Mouse (Mus musculus): ENCODE data around the gene Calcb. TPM values are rescaled to one million over a fixed set of nuclear protein-coding genes. Genes with fewer than 3 reads are reported as not detected.
"Not testable (repeated sequence)": the region's sequence is repeated elsewhere in the genome, so short reads cannot be mapped to it uniquely, and the experiment has no call there.

Gene Calcb
- polyA plus RNA-seq, 1 experiment from 2014 or later = not detected

DNA sequence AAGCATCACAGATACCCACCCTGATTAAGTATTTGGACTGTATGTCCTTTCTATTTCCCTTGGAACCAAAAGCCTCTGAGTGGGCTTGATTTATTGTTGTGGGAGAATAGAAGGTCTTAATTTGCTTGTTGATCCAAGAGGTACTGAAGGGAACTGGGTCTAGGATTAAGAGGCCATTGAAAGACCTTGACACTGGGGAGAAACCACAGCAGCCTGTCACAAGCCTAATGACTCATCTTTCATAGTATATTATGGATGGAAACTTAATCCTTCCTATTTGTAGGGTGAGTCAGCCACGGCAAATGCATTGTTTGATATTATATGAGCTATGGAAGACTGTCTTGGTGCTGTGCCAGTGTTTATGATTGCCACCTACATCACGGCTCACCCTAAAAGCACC lies 8.0 kb upstream of the Calcb start:
- H3K27ac ChIP-seq (ENCODE audit: low read depth) = no peak overlapping the region
- WGBS (ENCODE audit: insufficient replicate concordance) = 68% methylated on average over 2 of the region's 2 CpGs
- TF ChIP-seq EP300 (IDR thresholded peaks at IDR 0.05; ENCODE audit: low read depth) (no peak), CTCF (IDR thresholded peaks at IDR 0.05; ENCODE audit: low read depth) (no peak)
- H3K36me3 ChIP-seq (replicated peaks; ENCODE audit: insufficient read depth, low read length) = no peaks in the 10 kb centered on the region
- no peaks in the 10 kb centered on the region for H3K27me3 ChIP-seq (ENCODE audit: insufficient read depth, low read length)
- no peak overlapping the region for H3K9ac ChIP-seq (replicated peaks)
- H3K4me2 ChIP-seq (ENCODE audit: low read depth, low read length) = no peak overlapping the region
- H3K9me3 ChIP-seq (ENCODE audit: low read length) = no peaks in the 10 kb centered on the region
- ATAC-seq (no peak), DNase-seq (no peak)
- no peak overlapping the region for H3K4me3 ChIP-seq (ENCODE audit: low read depth, low read length)
- no peaks in the 10 kb centered on the region for H3K4me1 ChIP-seq (ENCODE audit: insufficient read depth)

DNA sequence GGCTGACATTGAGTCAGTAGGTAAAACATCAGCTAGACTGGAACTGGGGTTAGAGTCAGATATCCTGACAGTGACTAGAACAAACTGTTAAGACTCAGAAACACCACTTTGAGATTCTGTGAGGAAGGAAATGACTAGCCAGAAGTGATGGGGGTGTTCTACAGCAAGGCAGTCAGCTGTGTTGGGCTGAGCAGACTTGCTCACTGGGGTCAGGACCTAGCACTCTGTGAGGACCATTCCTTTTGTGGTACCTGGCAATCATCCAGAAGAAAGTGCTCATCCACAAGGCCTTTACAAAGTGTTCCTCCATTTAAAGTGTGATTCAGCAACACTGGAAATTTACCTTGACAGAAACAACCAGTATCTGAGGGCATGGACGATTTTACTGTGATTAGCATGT lies 5.9 kb upstream of the Calcb start:
- Histone ChIP-seq H3K4me1 (ENCODE audit: insufficient read depth) (no peaks in the 10 kb centered on the region), H3K4me2 (ENCODE audit: low read depth, low read length) (no peak overlapping the region), H3K4me3 (ENCODE audit: low read depth, low read length) (no peak overlapping the region), H3K36me3 (replicated peaks; ENCODE audit: insufficient read depth, low read length) (no peaks in the 10 kb centered on the region), H3K9me3 (ENCODE audit: low read length) (no peaks in the 10 kb centered on the region), H3K27ac (ENCODE audit: low read depth) (no peak overlapping the region), H3K27me3 (ENCODE audit: insufficient read depth, low read length) (0 out of 2 replicates have a peak, but pooled peaks cover 10% of the 10 kb centered on the region), H3K9ac (replicated peaks) (no peak overlapping the region)
- 42% methylated on average over 1 of the region's 1 CpGs for WGBS (ENCODE audit: insufficient replicate concordance)
- no peak for ATAC-seq
- TF ChIP-seq CTCF (IDR thresholded peaks at IDR 0.05; ENCODE audit: low read depth) = no peak
- no peak for TF ChIP-seq EP300 (IDR thresholded peaks at IDR 0.05; ENCODE audit: low read depth)
- no peak for DNase-seq

DNA sequence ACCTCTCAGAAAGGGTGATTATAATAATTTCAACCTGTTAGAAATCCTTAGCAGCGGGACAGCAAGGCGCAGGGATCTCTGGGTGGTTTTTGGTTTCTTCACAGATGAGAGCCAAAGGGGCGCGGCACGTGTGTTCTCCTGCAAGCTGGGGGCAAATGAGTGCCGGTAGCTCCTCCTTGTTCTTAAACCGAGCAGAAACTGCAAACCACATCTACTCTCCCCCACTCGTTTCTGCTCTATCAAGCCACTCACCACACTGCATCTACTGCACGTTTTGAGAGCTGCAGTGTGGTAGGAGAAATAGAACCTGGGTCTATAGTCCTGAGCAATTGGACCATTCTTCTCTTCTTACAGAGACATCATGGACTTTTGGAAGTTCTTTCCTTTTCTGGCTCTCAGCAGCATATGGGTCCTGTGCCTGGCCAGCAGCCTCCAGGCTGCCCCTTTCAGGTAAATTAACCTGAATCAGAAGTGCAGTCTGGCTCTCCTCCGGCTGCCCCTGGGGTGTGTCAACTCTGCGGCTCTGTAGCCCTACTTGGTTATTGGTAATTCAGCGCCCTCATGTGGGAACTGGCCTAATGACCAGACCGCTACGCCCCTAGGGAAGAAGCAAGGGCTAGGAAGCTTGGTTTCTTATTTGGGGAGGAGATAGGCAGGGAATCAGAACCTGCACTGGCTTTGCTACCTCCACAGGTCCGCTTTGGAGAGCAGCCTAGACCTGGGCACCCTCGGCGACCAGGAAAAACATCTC lies 1.1 kb downstream of the Calcb start:
- TF ChIP-seq CTCF (IDR thresholded peaks at IDR 0.05; ENCODE audit: low read depth) = peak; percentile 57
- no peak for TF ChIP-seq EP300 (IDR thresholded peaks at IDR 0.05; ENCODE audit: low read depth)
- Histone ChIP-seq H3K9me3 (ENCODE audit: low read length) (no peaks in the 10 kb centered on the region), H3K4me2 (ENCODE audit: low read depth, low read length) (no peak overlapping the region), H3K9ac (replicated peaks) (no peak overlapping the region), H3K27me3 (ENCODE audit: insufficient read depth, low read length) (peaks cover 33% of the 10 kb centered on the region), H3K27ac (ENCODE audit: low read depth) (no peak overlapping the region), H3K36me3 (replicated peaks; ENCODE audit: insufficient read depth, low read length) (no peaks in the 10 kb centered on the region), H3K4me1 (ENCODE audit: insufficient read depth) (no peaks in the 10 kb centered on the region), H3K4me3 (ENCODE audit: low read depth, low read length) (no peak overlapping the region)
- ATAC-seq = no peak
- DNase-seq = peak; percentile 33
- 5% methylated on average over 17 of the region's 17 CpGs for WGBS (ENCODE audit: insufficient replicate concordance)

DNA sequence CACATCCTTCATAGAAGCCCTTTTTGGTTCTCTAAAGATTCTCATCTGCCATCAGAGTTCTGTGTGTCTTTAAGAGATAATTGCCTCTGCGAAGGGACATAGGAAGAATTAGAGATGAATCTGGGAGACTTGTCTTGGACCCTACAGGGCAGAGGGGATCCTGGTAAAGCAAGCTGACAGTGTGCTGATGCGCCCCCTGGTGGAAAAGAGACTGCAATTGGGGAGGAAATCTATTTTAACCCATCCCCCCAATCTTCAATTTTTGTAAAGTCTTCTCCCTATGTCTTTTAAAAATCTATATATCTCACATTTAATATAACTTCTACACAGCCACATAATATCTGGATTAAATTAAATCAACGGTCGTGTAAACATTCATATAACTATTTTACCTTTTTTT lies 11.3 kb downstream of the Calcb start:
- H3K9me3 ChIP-seq (ENCODE audit: low read length); H3K36me3 ChIP-seq (replicated peaks; ENCODE audit: insufficient read depth, low read length); H3K4me2 ChIP-seq (ENCODE audit: low read depth, low read length); DNase-seq; H3K4me3 ChIP-seq (ENCODE audit: low read depth, low read length); H3K27ac ChIP-seq (ENCODE audit: low read depth); H3K9ac ChIP-seq (replicated peaks); H3K4me1 ChIP-seq (ENCODE audit: insufficient read depth); ATAC-seq; H3K27me3 ChIP-seq (ENCODE audit: insufficient read depth, low read length): not testable (repeated sequence)
- TF ChIP-seq CTCF (IDR thresholded peaks at IDR 0.05; ENCODE audit: low read depth) = peak; percentile 46
- WGBS (ENCODE audit: insufficient replicate concordance) = 51% methylated on average over 4 of the region's 4 CpGs

- Histone ChIP-seq H3K9me3 (ENCODE audit: low read length) (no peaks in the 10 kb centered on the region), H3K27me3 (ENCODE audit: insufficient read depth, low read length) (no peaks in the 10 kb centered on the region), H3K27ac (ENCODE audit: low read depth) (no peak overlapping the region), H3K4me2 (ENCODE audit: low read depth, low read length) (no peak overlapping the region), H3K4me3 (ENCODE audit: low read depth, low read length) (no peak overlapping the region), H3K4me1 (ENCODE audit: insufficient read depth) (0 out of 2 replicates have a peak, but pooled peaks cover 2% of the 10 kb centered on the region), H3K9ac (replicated peaks) (no peak overlapping the region), H3K36me3 (replicated peaks; ENCODE audit: insufficient read depth, low read length) (no peaks in the 10 kb centered on the region)
- 68% methylated on average over 6 of the region's 6 CpGs for WGBS (ENCODE audit: insufficient replicate concordance)
- ATAC-seq = no peak
- no peak for TF ChIP-seq EP300 (IDR thresholded peaks at IDR 0.05; ENCODE audit: low read depth)
- no peak for TF ChIP-seq CTCF (IDR thresholded peaks at IDR 0.05; ENCODE audit: low read depth)
- no peak for DNase-seq
These were observed 12.7 kb downstream of the Calcb start for GRCm38 (mm10) chr7:114731175-114731574.

DNA sequence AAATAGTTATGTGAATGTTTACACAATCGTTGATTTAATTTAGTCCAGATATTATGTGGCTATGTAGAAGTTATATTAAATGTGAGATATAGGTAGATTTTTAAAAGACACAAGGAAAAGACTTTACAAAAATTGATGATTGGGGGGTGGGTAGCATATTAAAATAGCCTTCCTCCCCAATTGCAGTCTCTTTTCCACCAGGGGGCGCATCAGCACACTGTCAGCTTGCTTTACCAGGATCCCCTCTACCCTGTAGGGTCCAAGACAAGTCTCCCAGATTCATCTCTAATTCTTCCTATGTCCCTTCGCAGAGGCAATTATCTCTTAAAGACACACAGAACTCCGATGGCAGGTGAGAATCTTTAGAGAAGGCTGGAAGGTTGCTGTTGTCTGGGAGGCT lies 13.3 kb downstream of the Calcb start:
- TF ChIP-seq CTCF (IDR thresholded peaks at IDR 0.05; ENCODE audit: low read depth) = peak; percentile 56

More for the DNA sequence above, 13.3 kb downstream of the Calcb start:
- not testable (repeated sequence) for ATAC-seq; H3K4me3 ChIP-seq (ENCODE audit: low read depth, low read length); H3K4me2 ChIP-seq (ENCODE audit: low read depth, low read length); H3K4me1 ChIP-seq (ENCODE audit: insufficient read depth); H3K36me3 ChIP-seq (replicated peaks; ENCODE audit: insufficient read depth, low read length); H3K27ac ChIP-seq (ENCODE audit: low read depth); H3K9me3 ChIP-seq (ENCODE audit: low read length); DNase-seq; H3K27me3 ChIP-seq (ENCODE audit: insufficient read depth, low read length); H3K9ac ChIP-seq (replicated peaks)
- 38% methylated on average over 4 of the region's 4 CpGs for whole genome bisulfite sequencing (ENCODE audit: insufficient replicate concordance)
